Mouse (Mus musculus) heart, adult 2 months (tissue): ENCODE measurements at regions not wholly inside any gene's neighbourhood (a gene's known extent, or its start where the extent isn't known, plus 50 kb on each side); places are given as distances from the start of the nearest gene placed in this dataset.

Experiments
- CTCF ChIP-seq: fragments of 200-600 bp; IDR thresholded peaks from 2 replicates; pipeline ENCODE4 v1.8.1; 2022; ENCODE audit warnings: antibody characterized with exemption, mild to moderate bottlenecking, moderate library complexity
- EP300 ChIP-seq: fragments of 200-500 bp; IDR thresholded peaks from 2 replicates; pipeline ENCODE4 v1.6.1; 2011; ENCODE audit warnings: low read depth, low read length, control low read depth; ENCODE audit not compliant: insufficient read depth
- POLR2A ChIP-seq: fragments of 200-500 bp; IDR thresholded peaks from 2 replicates; pipeline ENCODE4 v1.6.1; 2011; ENCODE audit warnings: mild to moderate bottlenecking, low read depth, low read length, control low read depth; ENCODE audit not compliant: insufficient read depth

DNA sequence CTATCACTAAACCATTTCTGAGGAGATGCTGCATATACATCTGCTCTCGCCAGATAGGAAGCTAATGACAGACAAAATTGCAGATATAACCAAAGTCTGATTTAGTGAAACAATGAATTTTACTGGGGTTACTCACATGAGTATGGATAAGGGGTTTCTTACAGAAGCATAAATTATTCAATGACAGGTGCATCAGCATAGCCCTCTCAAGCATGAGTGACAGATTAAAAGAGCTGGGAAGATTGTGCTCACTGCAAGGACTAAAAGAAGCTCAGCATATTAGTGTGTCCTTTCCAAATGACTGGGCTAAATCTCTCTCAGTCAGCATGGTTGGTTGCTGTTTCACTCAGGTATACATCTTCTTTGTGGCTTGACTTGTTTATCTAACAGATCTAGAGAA, 1205.0 kb downstream of the Kcnt2 start:
- TF ChIP-seq CTCF (no peak), EP300 (no peak), POLR2A (no peak)
